Mouse (Mus musculus): ENCODE results near the gene Rtl8b. TPM values are rescaled to one million over a fixed set of nuclear protein-coding genes. Genes with fewer than 3 reads are reported as not detected.

Rtl8b gene
- polyA plus RNA-seq (2014; fragmentation: Nextera tagmentation; extraction: Ambion mirVana), result 115 and 145 TPM in 2 replicates

DNA sequence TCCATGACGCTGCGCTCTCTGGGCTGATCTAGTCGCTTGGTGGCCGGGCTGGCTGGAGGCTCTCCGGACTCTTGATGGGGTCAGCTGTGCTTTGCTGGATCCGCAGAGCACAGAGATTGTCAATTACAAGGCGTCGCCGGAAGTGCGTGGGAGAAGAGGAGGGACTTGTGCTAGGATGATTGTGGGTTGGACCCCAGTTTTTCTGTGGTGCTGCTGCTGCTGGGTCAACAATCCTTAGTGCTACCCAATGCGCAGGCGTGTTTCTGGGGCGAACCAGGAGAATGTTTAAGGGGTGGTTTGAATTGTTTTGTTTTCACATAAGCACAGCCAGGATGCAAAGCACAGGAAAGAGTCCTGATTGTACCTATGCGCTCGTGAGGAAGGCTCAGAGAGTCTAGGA, at the start of gene Rtl8b:
Gene Rtl8b, minus strand, starts transcription at position 115 of the 400 bp plus-strand sequence.
- 39% methylated on average over 11 of the region's 15 CpGs for WGBS
- H3K9me3 ChIP-seq (replicated peaks; ENCODE audit: control insufficient read depth, low read length), result no peaks in the 10 kb centered on the region
- peak within 1 kb of the TSS; percentile 38 for H3K4me2 ChIP-seq (ENCODE audit: low read length)
- peak within 1 kb of the TSS; percentile 41; the same call in 1 of the 2 replicates for H3K9ac ChIP-seq (ENCODE audit: low read length)
- H3K27me3 ChIP-seq (replicated peaks; ENCODE audit: control insufficient read depth, insufficient read depth, low read length), result no peaks in the 10 kb centered on the region
- no peaks in the 10 kb centered on the region for H3K36me3 ChIP-seq (ENCODE audit: control insufficient read depth, insufficient read depth, low read length)
- ATAC-seq (peak; percentile 96), DNase-seq (ENCODE audit: low spot score) (peak; percentile 93)
- peak within 1 kb of the TSS; percentile 27 for H3K4me3 ChIP-seq (ENCODE audit: low read depth, low read length)
- H3K27ac ChIP-seq (ENCODE audit: low read depth, low read length), result peak within 1 kb of the TSS; percentile 65; the same call in 1 of the 2 replicates
- H3K4me1 ChIP-seq (ENCODE audit: control insufficient read depth, insufficient read depth, low read length), result no peaks in the 10 kb centered on the region

- Histone ChIP-seq H3K27ac (ENCODE audit: low read depth, low read length) (no peak overlapping the region), H3K4me3 (ENCODE audit: low read depth, low read length) (peak overlapping the region; percentile 26), H3K4me2 (ENCODE audit: low read length) (peak overlapping the region; percentile 55), H3K9me3 (replicated peaks; ENCODE audit: control insufficient read depth, low read length) (no peaks in the 10 kb centered on the region), H3K9ac (ENCODE audit: low read length) (peak overlapping the region; percentile 47), H3K4me1 (ENCODE audit: control insufficient read depth, insufficient read depth, low read length) (no peaks in the 10 kb centered on the region), H3K36me3 (ENCODE audit: control insufficient read depth, insufficient read depth, low read length) (no peaks in the 10 kb centered on the region), H3K27me3 (replicated peaks; ENCODE audit: control insufficient read depth, insufficient read depth, low read length) (no peaks in the 10 kb centered on the region)
- ATAC-seq (peak; percentile 91), DNase-seq (ENCODE audit: low spot score) (peak; percentile 40)
- WGBS, result 32% methylated on average over 44 of the region's 49 CpGs
Observed at GRCm38 (mm10) chrX:53716323-53717182, 46.3 kb upstream of the Rtl8b start.

DNA sequence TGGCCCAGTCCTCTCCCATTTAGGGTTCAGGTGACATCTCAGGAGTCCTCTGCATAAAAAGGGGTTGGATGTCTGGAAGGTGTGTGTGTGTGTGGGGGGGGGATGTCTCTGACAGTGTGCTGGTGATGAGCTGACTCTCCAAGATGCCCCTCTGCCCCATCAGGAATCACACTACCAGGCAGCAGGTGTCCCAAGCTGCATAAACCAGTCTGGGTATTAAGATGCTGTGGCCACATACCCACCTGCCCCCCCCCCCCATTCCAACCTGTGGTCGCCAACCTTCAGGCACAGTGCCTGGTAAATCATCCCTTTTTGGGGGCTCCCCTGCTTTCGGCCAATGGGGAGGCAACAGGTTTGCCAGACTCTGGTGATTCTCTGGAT, 45.7 kb upstream of the Rtl8b start:
- H3K9ac ChIP-seq (ENCODE audit: low read length), result peak overlapping the region; percentile 47; the same call in 1 of the 2 replicates
- no peaks in the 10 kb centered on the region for H3K9me3 ChIP-seq (replicated peaks; ENCODE audit: control insufficient read depth, low read length)
- peak overlapping the region; percentile 55 for H3K4me2 ChIP-seq (ENCODE audit: low read length)
- H3K27ac ChIP-seq (ENCODE audit: low read depth, low read length), result no peak overlapping the region
- H3K4me3 ChIP-seq (ENCODE audit: low read depth, low read length), result peak overlapping the region; percentile 26; the same call in 1 of the 2 replicates
- no peaks in the 10 kb centered on the region for H3K27me3 ChIP-seq (replicated peaks; ENCODE audit: control insufficient read depth, insufficient read depth, low read length)
- no peaks in the 10 kb centered on the region for H3K36me3 ChIP-seq (ENCODE audit: control insufficient read depth, insufficient read depth, low read length)
- ATAC-seq (peak; percentile 30; the same call in 1 of the 2 replicates), DNase-seq (ENCODE audit: low spot score) (no peak)
- no peaks in the 10 kb centered on the region for H3K4me1 ChIP-seq (ENCODE audit: control insufficient read depth, insufficient read depth, low read length)
- 42% methylated on average over 2 of the region's 2 CpGs for WGBS

GRCm38 (mm10) chrX:53702673-53703072, 32.5 kb upstream of the Rtl8b start:
- WGBS, result 80% methylated on average over 3 of the region's 3 CpGs
- no peaks in the 10 kb centered on the region for H3K27me3 ChIP-seq (replicated peaks; ENCODE audit: control insufficient read depth, insufficient read depth, low read length)
- H3K27ac ChIP-seq (ENCODE audit: low read depth, low read length), result no peak overlapping the region
- DNase-seq (ENCODE audit: low spot score) (no peak), ATAC-seq (no peak)
- no peaks in the 10 kb centered on the region for H3K9me3 ChIP-seq (replicated peaks; ENCODE audit: control insufficient read depth, low read length)
- no peaks in the 10 kb centered on the region for H3K36me3 ChIP-seq (ENCODE audit: control insufficient read depth, insufficient read depth, low read length)
- H3K4me1 ChIP-seq (ENCODE audit: control insufficient read depth, insufficient read depth, low read length), result no peaks in the 10 kb centered on the region
- H3K9ac ChIP-seq (ENCODE audit: low read length), result no peak overlapping the region
- no peak overlapping the region for H3K4me3 ChIP-seq (ENCODE audit: low read depth, low read length)
- no peak overlapping the region for H3K4me2 ChIP-seq (ENCODE audit: low read length)

- Histone ChIP-seq H3K36me3 (ENCODE audit: control insufficient read depth, insufficient read depth, low read length) (no peaks in the 10 kb centered on the region), H3K4me1 (ENCODE audit: control insufficient read depth, insufficient read depth, low read length) (no peaks in the 10 kb centered on the region), H3K9ac (ENCODE audit: low read length) (no peak overlapping the region), H3K4me3 (ENCODE audit: low read depth, low read length) (no peak overlapping the region), H3K9me3 (replicated peaks; ENCODE audit: control insufficient read depth, low read length) (no peaks in the 10 kb centered on the region), H3K27me3 (replicated peaks; ENCODE audit: control insufficient read depth, insufficient read depth, low read length) (no peaks in the 10 kb centered on the region), H3K27ac (ENCODE audit: low read depth, low read length) (no peak overlapping the region), H3K4me2 (ENCODE audit: low read length) (no peak overlapping the region)
- DNase-seq (ENCODE audit: low spot score) (no peak), ATAC-seq (no peak)
- WGBS, result 85% methylated on average over 2 of the region's 2 CpGs
Observed at GRCm38 (mm10) chrX:53699225-53699624, 29.0 kb upstream of the Rtl8b start.

GRCm38 (mm10) chrX:53694008-53694777, 24.0 kb upstream of the Rtl8b start:
- WGBS, result 84% methylated on average over 9 of the region's 9 CpGs

GRCm38 (mm10) chrX:53693141-53693540, 22.9 kb upstream of the Rtl8b start:
- Histone ChIP-seq H3K27ac (ENCODE audit: low read depth, low read length) (no peak overlapping the region), H3K4me3 (ENCODE audit: low read depth, low read length) (no peak overlapping the region), H3K4me1 (ENCODE audit: control insufficient read depth, insufficient read depth, low read length) (no peaks in the 10 kb centered on the region), H3K9me3 (replicated peaks; ENCODE audit: control insufficient read depth, low read length) (no peaks in the 10 kb centered on the region), H3K4me2 (ENCODE audit: low read length) (no peak overlapping the region), H3K36me3 (ENCODE audit: control insufficient read depth, insufficient read depth, low read length) (no peaks in the 10 kb centered on the region), H3K27me3 (replicated peaks; ENCODE audit: control insufficient read depth, insufficient read depth, low read length) (no peaks in the 10 kb centered on the region), H3K9ac (ENCODE audit: low read length) (no peak overlapping the region)
- WGBS, result 76% methylated on average over 2 of the region's 2 CpGs
- DNase-seq (ENCODE audit: low spot score) (no peak), ATAC-seq (no peak)

More at GRCm38 (mm10) chrX:53694008-53694777, 24.0 kb upstream of the Rtl8b start:
- H3K4me3 ChIP-seq (ENCODE audit: low read depth, low read length), result no peak overlapping the region
- no peak overlapping the region for H3K9ac ChIP-seq (ENCODE audit: low read length)
- H3K36me3 ChIP-seq (ENCODE audit: control insufficient read depth, insufficient read depth, low read length), result no peaks in the 10 kb centered on the region
- H3K4me2 ChIP-seq (ENCODE audit: low read length), result no peak overlapping the region
- no peaks in the 10 kb centered on the region for H3K27me3 ChIP-seq (replicated peaks; ENCODE audit: control insufficient read depth, insufficient read depth, low read length)
- ATAC-seq, result no peak
- H3K27ac ChIP-seq (ENCODE audit: low read depth, low read length), result no peak overlapping the region
- H3K9me3 ChIP-seq (replicated peaks; ENCODE audit: control insufficient read depth, low read length), result no peaks in the 10 kb centered on the region
- DNase-seq (ENCODE audit: low spot score), result no peak
- H3K4me1 ChIP-seq (ENCODE audit: control insufficient read depth, insufficient read depth, low read length), result no peaks in the 10 kb centered on the region

DNA sequence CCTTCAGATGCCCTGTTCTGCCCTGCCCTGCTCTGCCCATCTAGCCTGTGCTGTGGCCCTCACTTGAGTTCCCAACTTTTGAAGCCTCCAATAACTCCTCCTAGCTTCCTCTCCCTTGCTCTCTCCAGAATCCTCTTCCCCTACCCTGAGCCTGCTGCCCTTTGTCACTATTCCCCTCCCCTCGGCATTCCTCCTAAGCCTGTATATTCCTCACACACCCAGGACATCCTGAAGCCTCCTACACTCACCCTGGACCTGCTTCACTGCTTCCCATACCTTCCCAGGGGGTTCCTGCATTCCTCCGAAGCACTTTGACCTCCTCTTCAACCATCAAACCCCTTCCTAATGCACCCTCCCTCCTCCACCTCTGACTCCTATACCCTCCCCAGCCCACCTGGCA, 21.9 kb upstream of the Rtl8b start:
- no peaks in the 10 kb centered on the region for H3K9me3 ChIP-seq (replicated peaks; ENCODE audit: control insufficient read depth, low read length)
- DNase-seq (ENCODE audit: low spot score) (no peak), ATAC-seq (no peak)
- no peak overlapping the region for H3K4me3 ChIP-seq (ENCODE audit: low read depth, low read length)
- H3K27me3 ChIP-seq (replicated peaks; ENCODE audit: control insufficient read depth, insufficient read depth, low read length), result no peaks in the 10 kb centered on the region
- WGBS, result 51% methylated on average over 2 of the region's 2 CpGs
- no peak overlapping the region for H3K9ac ChIP-seq (ENCODE audit: low read length)
- H3K4me1 ChIP-seq (ENCODE audit: control insufficient read depth, insufficient read depth, low read length), result no peaks in the 10 kb centered on the region
- no peaks in the 10 kb centered on the region for H3K36me3 ChIP-seq (ENCODE audit: control insufficient read depth, insufficient read depth, low read length)
- no peak overlapping the region for H3K4me2 ChIP-seq (ENCODE audit: low read length)
- no peak overlapping the region for H3K27ac ChIP-seq (ENCODE audit: low read depth, low read length)

Measured in forebrain, embryonic 14.5 days (tissue).